Mouse (Mus musculus) embryonic facial prominence, embryonic 14.5 days (tissue): ENCODE data around the gene Sgta. TPM values are rescaled to one million over a fixed set of nuclear protein-coding genes. Genes with fewer than 3 reads are reported as not detected.

Experiments used
- ATAC-seq: fragments of 200-750 bp; cut with Nextera tagmentation; 2 replicates; pipeline ENCODE4 v1.8.0; 2017; ENCODE audit warnings: low read depth, moderate number of reproducible peaks, moderate TSS enrichment
- DNase-seq: peaks from one replicate; pipeline ENCODE4 v3.0.0-alpha.2; 2015; ENCODE audit warnings: low spot score
- H3K27ac ChIP-seq: fragments of 300-500 bp; sonication (generic); replicated peaks from 2 replicates; pipeline ENCODE4 v1.5.1; 2014; ENCODE audit warnings: low read depth, mild to moderate bottlenecking, low read length, moderate library complexity
- H3K27me3 ChIP-seq: fragments of 300-500 bp; sonication (generic); replicated peaks from 2 replicates; pipeline ENCODE4 v1.6.1; 2014; ENCODE audit warnings: low read length; ENCODE audit not compliant: control insufficient read depth, insufficient read depth
- H3K36me3 ChIP-seq: fragments of 300-500 bp; sonication (generic); 2 replicates; pipeline ENCODE4 v1.6.1; 2014; ENCODE audit warnings: low read length, mixed read lengths; ENCODE audit not compliant: control insufficient read depth, insufficient read depth
- H3K4me1 ChIP-seq: fragments of 300-500 bp; sonication (generic); 2 replicates; pipeline ENCODE4 v1.6.1; 2014; ENCODE audit warnings: antibody characterized with exemption, low read length; ENCODE audit not compliant: control insufficient read depth, insufficient read depth
- H3K4me2 ChIP-seq: fragments of 300-500 bp; sonication (generic); 2 replicates; pipeline ENCODE4 v1.6.1; 2014; ENCODE audit warnings: low read depth, mild to moderate bottlenecking, low read length, moderate library complexity, mixed read lengths
- H3K4me3 ChIP-seq: fragments of 300-500 bp; sonication (generic); 2 replicates; pipeline ENCODE4 v1.5.1; 2014; ENCODE audit warnings: low read depth, mild to moderate bottlenecking, low read length
- H3K9ac ChIP-seq: fragments of 300-500 bp; sonication (generic); 2 replicates; pipeline ENCODE4 v1.6.1; 2014; ENCODE audit warnings: low read depth, mild to moderate bottlenecking, low read length, moderate library complexity, mixed read lengths
- H3K9me3 ChIP-seq: fragments of 300-500 bp; sonication (generic); 2 replicates; pipeline ENCODE4 v1.6.1; 2016; ENCODE audit warnings: low read length; ENCODE audit not compliant: control insufficient read depth
- WGBS: fragments of 180-500 bp; shearing (Covaris S2); extraction: QIAGEN DNeasy Blood & Tissue Kit; methylation state at CpG from one replicate; pipeline ENCODE4 v1.1.7; 2014; 5-methylcytosine and 5-hydroxymethylcytosine counted together
- polyA plus RNA-seq: library from polyadenylated mRNA; unstranded; fragments of >200 nt; fragmentation: Nextera tagmentation; extraction: Ambion mirVana; gene quantifications from 2 replicates; pipeline ENCODE4 v1.2.1, GENCODE M21; 2014

Sgta gene
- 163 and 179 TPM in 2 replicates for polyA plus RNA-seq

- H3K9me3 ChIP-seq = no peaks in the 10 kb centered on the region
- peak within 1 kb of the TSS; percentile 86 for H3K4me3 ChIP-seq
- WGBS = under 1% methylated on average over 42 of the region's 48 CpGs
- H3K27ac ChIP-seq = no peak within 1 kb of the TSS; the same call in 1 of the 2 replicates
- ATAC-seq (peak; percentile 96), DNase-seq (peak; percentile 100)
- peak within 1 kb of the TSS; percentile 92 for H3K9ac ChIP-seq
- no peaks in the 10 kb centered on the region for H3K36me3 ChIP-seq
- no peaks in the 10 kb centered on the region for H3K27me3 ChIP-seq
- peaks cover 14% of the 10 kb centered on the region; the same call in 1 of the 2 replicates for H3K4me1 ChIP-seq
- peak within 1 kb of the TSS; percentile 94 for H3K4me2 ChIP-seq
Measured at GRCm38 (mm10) chr10:81059603-81060543, at the start of gene Sgta. Gene Sgta, minus strand, starts transcription at chr10:81060181.

GRCm38 (mm10) chr10:81106113-81106721 is 46.2 kb upstream of the Sgta start:
- Histone ChIP-seq H3K27me3 (no peaks in the 10 kb centered on the region), H3K4me3 (peak overlapping the region; percentile 86), H3K9me3 (no peaks in the 10 kb centered on the region), H3K9ac (peak overlapping the region; percentile 98), H3K4me1 (peaks cover 13% of the 10 kb centered on the region), H3K36me3 (peaks cover 31% of the 10 kb centered on the region), H3K4me2 (peak overlapping the region; percentile 92), H3K27ac (peak overlapping the region; percentile 98)
- DNase-seq (peak; percentile 89), ATAC-seq (peak; percentile 88)
- 1% methylated on average over 32 of the region's 35 CpGs for WGBS

GRCm38 (mm10) chr10:81105565-81106112 is 45.7 kb upstream of the Sgta start, which contains the start of gene Map2k2:
Gene Map2k2, plus strand, starts transcription at chr10:81105915.
- WGBS = 0% methylated on average over 24 of the region's 56 CpGs
- peak within 1 kb of the TSS; percentile 98 for H3K27ac ChIP-seq
- H3K27me3 ChIP-seq = no peaks in the 10 kb centered on the region
- peaks cover 13% of the 10 kb centered on the region for H3K4me1 ChIP-seq
- ATAC-seq (peak; percentile 97), DNase-seq (peak; percentile 98)
- peak within 1 kb of the TSS; percentile 98 for H3K9ac ChIP-seq
- peaks cover 25% of the 10 kb centered on the region for H3K36me3 ChIP-seq
- H3K4me2 ChIP-seq = peak within 1 kb of the TSS; percentile 92
- no peaks in the 10 kb centered on the region for H3K9me3 ChIP-seq
- peak within 1 kb of the TSS; percentile 86 for H3K4me3 ChIP-seq

- 61% methylated on average over 9 of the region's 9 CpGs for WGBS
- DNase-seq (no peak), ATAC-seq (no peak)
- no peaks in the 10 kb centered on the region for H3K27me3 ChIP-seq
- H3K9me3 ChIP-seq = no peaks in the 10 kb centered on the region
- H3K4me2 ChIP-seq = no peak overlapping the region
- no peaks in the 10 kb centered on the region for H3K36me3 ChIP-seq
- no peak overlapping the region for H3K4me3 ChIP-seq
- H3K9ac ChIP-seq = no peak overlapping the region
- no peaks in the 10 kb centered on the region for H3K4me1 ChIP-seq
- H3K27ac ChIP-seq = no peak overlapping the region
Measured at GRCm38 (mm10) chr10:81094931-81095678, 35.1 kb upstream of the Sgta start.

- H3K9me3 ChIP-seq = no peaks in the 10 kb centered on the region
- no peak overlapping the region for H3K4me2 ChIP-seq
- WGBS = 52% methylated on average over 22 of the region's 22 CpGs
- no peaks in the 10 kb centered on the region for H3K4me1 ChIP-seq
- DNase-seq = no peak
- ATAC-seq = no peak
- no peak overlapping the region for H3K4me3 ChIP-seq
- H3K27ac ChIP-seq = no peak overlapping the region
- H3K27me3 ChIP-seq = no peaks in the 10 kb centered on the region
- no peak overlapping the region for H3K9ac ChIP-seq
- no peaks in the 10 kb centered on the region for H3K36me3 ChIP-seq
Measured at GRCm38 (mm10) chr10:81092465-81093250, 32.7 kb upstream of the Sgta start.

GRCm38 (mm10) chr10:81090621-81091020 is 30.6 kb upstream of the Sgta start:
- 80% methylated on average over 7 of the region's 7 CpGs for WGBS
- no peak overlapping the region for H3K27ac ChIP-seq
- no peaks in the 10 kb centered on the region for H3K4me1 ChIP-seq
- H3K4me2 ChIP-seq = no peak overlapping the region
- no peak for ATAC-seq
- no peak for DNase-seq
- no peak overlapping the region for H3K4me3 ChIP-seq
- no peak overlapping the region for H3K9ac ChIP-seq
- H3K36me3 ChIP-seq = no peaks in the 10 kb centered on the region
- no peaks in the 10 kb centered on the region for H3K9me3 ChIP-seq
- no peaks in the 10 kb centered on the region for H3K27me3 ChIP-seq

GRCm38 (mm10) chr10:81089216-81089615 is 29.2 kb upstream of the Sgta start:
- no peak overlapping the region for H3K27ac ChIP-seq
- H3K36me3 ChIP-seq = no peaks in the 10 kb centered on the region
- no peak overlapping the region for H3K4me3 ChIP-seq
- DNase-seq (peak; percentile 73), ATAC-seq (peak; percentile 58; the same call in 1 of the 2 replicates)
- H3K4me1 ChIP-seq = no peaks in the 10 kb centered on the region
- no peaks in the 10 kb centered on the region for H3K27me3 ChIP-seq
- no peak overlapping the region for H3K4me2 ChIP-seq
- no peaks in the 10 kb centered on the region for H3K9me3 ChIP-seq
- H3K9ac ChIP-seq = no peak overlapping the region
- WGBS = 41% methylated on average over 2 of the region's 2 CpGs
